Mouse (Mus musculus) heart, adult 2 months (tissue): ENCODE measurements at regions not wholly inside any gene's neighbourhood (a gene's known extent, or its start where the extent isn't known, plus 50 kb on each side); places are given as distances from the start of the nearest gene placed in this dataset.

Source experiments
- DNase-seq, 2 experiments: peaks; one replicate each; pipeline ENCODE4 v3.0.0; 2021
- H3K27ac ChIP-seq: fragments of 200-600 bp; 2 replicates; pipeline ENCODE4 v1.8.1; 2022
- H3K27me3 ChIP-seq: fragments of 200-500 bp; 2 replicates; pipeline ENCODE4 v1.6.1; 2012; ENCODE audit warnings: mild to moderate bottlenecking, low read length, inconsistent platforms, mixed read lengths; ENCODE audit not compliant: control insufficient read depth, insufficient read depth
- H3K36me3 ChIP-seq: fragments of 200-500 bp; 2 replicates; pipeline ENCODE4 v1.6.1; 2012; ENCODE audit warnings: low read length, inconsistent platforms; ENCODE audit not compliant: control insufficient read depth, insufficient read depth
- H3K4me1 ChIP-seq: fragments of 200-500 bp; 2 replicates; pipeline ENCODE4 v1.6.1; 2011; ENCODE audit warnings: low read length; ENCODE audit not compliant: control insufficient read depth, insufficient read depth
- H3K4me3 ChIP-seq: fragments of 200-600 bp; 2 replicates; pipeline ENCODE4 v1.8.1; 2022
- H3K79me2 ChIP-seq: fragments of 200-500 bp; replicated peaks from 2 replicates; pipeline ENCODE4 v1.6.1; 2012; ENCODE audit warnings: mild to moderate bottlenecking, inconsistent platforms, low read length, moderate library complexity, mixed read lengths; ENCODE audit not compliant: control insufficient read depth, insufficient read depth
- H3K9ac ChIP-seq: fragments of 200-500 bp; 2 replicates; pipeline ENCODE4 v1.6.1; 2012; ENCODE audit warnings: low read depth, mild to moderate bottlenecking, control low read depth, inconsistent platforms, low read length, mixed read lengths
- CTCF ChIP-seq: fragments of 200-600 bp; IDR thresholded peaks from 2 replicates; pipeline ENCODE4 v1.8.1; 2022; ENCODE audit warnings: antibody characterized with exemption, mild to moderate bottlenecking, moderate library complexity
- EP300 ChIP-seq: fragments of 200-500 bp; IDR thresholded peaks from 2 replicates; pipeline ENCODE4 v1.6.1; 2011; ENCODE audit warnings: low read depth, low read length, control low read depth; ENCODE audit not compliant: insufficient read depth
- POLR2A ChIP-seq: fragments of 200-500 bp; IDR thresholded peaks from 2 replicates; pipeline ENCODE4 v1.6.1; 2011; ENCODE audit warnings: mild to moderate bottlenecking, low read depth, low read length, control low read depth; ENCODE audit not compliant: insufficient read depth
- WGBS: fragments of 180-500 bp; shearing (Covaris S2); methylation state at CpG from one replicate; pipeline ENCODE4 v1.1.7; 2018; 5-methylcytosine and 5-hydroxymethylcytosine counted together
- intact Hi-C: fragments of 180-260 bp; cut with DNase I; formaldehyde crosslinking; loops from one replicate; pipeline ENCODE4 v1.15.1; 2025

GRCm38 (mm10) chr4:127736781-127737180 lies 234.0 kb downstream of the CK137956 start:
- no peak overlapping the region for H3K9ac ChIP-seq
- H3K79me2 ChIP-seq: no peaks in the 10 kb centered on the region
- H3K27ac ChIP-seq: no peak overlapping the region
- no peaks in the 10 kb centered on the region for H3K27me3 ChIP-seq
- 54% methylated on average over 2 of the region's 2 CpGs for WGBS
- no peak for TF ChIP-seq CTCF
- TF ChIP-seq EP300: no peak
- no peak for TF ChIP-seq POLR2A
- no peaks in the 10 kb centered on the region for H3K36me3 ChIP-seq
- intact Hi-C loops: no loop called here
- no peak for DNase-seq
- no peaks in the 10 kb centered on the region for H3K4me1 ChIP-seq
- H3K4me3 ChIP-seq: no peak overlapping the region

DNA sequence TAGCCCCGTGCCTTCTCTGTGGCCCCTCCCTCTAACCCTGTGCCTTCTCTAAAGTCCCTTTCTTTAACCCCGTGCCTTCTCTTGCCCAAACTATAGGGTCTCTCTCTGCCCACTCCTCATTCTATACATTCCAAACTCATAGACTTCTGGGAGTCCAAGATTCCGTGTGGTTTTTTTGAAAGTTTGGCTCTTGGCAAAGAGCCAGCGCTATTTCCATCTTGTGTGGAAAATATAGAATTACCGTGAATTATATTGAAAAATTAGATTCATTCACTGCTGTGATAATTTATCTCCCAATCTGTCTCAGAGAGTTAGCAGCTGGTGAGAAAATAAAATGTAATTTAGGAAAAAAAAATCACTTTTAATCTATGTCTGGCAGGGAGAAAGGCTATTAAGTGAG lies 234.6 kb downstream of the CK137956 start:
- intact Hi-C loops: no loop called here
- 47% methylated on average over 5 of the region's 5 CpGs for WGBS
- no peak for DNase-seq
- Histone ChIP-seq H3K27ac (no peak overlapping the region), H3K27me3 (no peaks in the 10 kb centered on the region), H3K9ac (no peak overlapping the region), H3K4me3 (no peak overlapping the region), H3K79me2 (no peaks in the 10 kb centered on the region), H3K4me1 (no peaks in the 10 kb centered on the region), H3K36me3 (no peaks in the 10 kb centered on the region)
- no peak for TF ChIP-seq CTCF
- TF ChIP-seq POLR2A: no peak
- TF ChIP-seq EP300: no peak

DNA sequence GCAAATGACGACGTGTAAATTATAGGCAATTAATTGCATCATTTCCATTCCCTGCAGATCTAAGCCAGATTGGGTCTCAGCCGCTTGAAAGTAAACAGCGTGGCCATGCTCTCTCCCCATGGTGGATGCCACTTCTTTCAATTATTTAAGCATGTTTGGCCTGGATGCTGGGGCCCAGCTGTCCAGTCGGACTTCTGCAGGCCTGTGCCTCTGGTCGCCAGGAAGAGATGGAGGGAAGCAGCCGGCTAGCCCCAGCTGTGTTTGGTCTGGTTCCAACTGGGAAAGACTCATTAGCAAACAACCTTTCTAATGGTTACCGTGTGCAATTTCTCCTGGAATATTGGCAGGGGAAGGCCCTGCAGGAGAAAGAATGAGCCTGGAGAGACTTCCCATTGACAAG lies 236.1 kb downstream of the CK137956 start:
- Histone ChIP-seq H3K9ac (no peak overlapping the region), H3K27me3 (no peaks in the 10 kb centered on the region), H3K36me3 (no peaks in the 10 kb centered on the region), H3K4me3 (no peak overlapping the region), H3K79me2 (no peaks in the 10 kb centered on the region), H3K4me1 (no peaks in the 10 kb centered on the region), H3K27ac (no peak overlapping the region)
- 64% methylated on average over 8 of the region's 8 CpGs for WGBS
- no peak for TF ChIP-seq CTCF
- TF ChIP-seq EP300: no peak
- intact Hi-C loops: no loop called here
- no peak for DNase-seq

DNA sequence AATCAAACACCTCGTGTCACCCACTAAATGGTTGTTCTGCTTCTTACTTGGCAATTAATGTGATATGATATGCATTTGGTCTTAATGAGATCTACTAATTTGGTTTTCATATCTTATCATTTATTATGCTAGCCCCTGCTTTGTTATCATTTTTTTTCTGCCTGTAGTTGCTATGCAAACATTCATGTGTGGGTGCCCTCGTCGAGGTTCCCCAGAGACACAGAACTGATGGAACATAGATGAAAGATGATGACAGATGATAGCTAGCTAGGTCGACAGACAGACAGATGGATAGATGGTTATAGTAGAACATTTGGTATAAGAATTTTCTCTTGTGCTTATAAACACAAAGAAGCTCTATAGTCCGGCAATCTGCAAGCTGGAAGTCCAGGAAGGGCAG lies 252.1 kb downstream of the CK137956 start:
- DNase-seq: no peak
- TF ChIP-seq CTCF (no peak), EP300 (no peak), POLR2A (no peak)
- no peaks in the 10 kb centered on the region for H3K4me1 ChIP-seq
- intact Hi-C loops: no loop called here
- no peaks in the 10 kb centered on the region for H3K79me2 ChIP-seq
- no peak overlapping the region for H3K9ac ChIP-seq
- WGBS: 65% methylated on average over 5 of the region's 5 CpGs
- H3K36me3 ChIP-seq: no peaks in the 10 kb centered on the region
- no peak overlapping the region for H3K27ac ChIP-seq
- H3K4me3 ChIP-seq: no peak overlapping the region
- no peaks in the 10 kb centered on the region for H3K27me3 ChIP-seq

DNA sequence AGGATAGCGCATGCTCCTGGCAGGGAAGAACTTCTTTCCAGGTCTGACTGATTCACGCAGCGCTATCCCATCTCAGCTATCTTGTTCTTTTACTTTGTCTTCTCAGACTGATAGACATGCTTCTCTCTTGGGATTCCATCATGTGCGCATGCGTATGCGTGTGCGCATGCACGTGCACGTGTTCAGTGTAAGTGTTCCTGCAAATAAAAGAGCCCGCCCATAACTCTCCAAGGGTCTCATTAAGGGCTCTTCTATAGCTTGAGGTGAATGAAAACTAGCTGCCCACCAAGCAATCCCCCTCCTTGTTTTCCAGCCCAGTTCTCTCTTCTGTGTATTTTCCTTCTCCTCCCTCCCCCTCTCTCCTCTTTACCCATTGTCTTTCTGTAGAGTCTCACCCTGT lies 258.5 kb downstream of the CK137956 start:
- no peak overlapping the region for H3K4me3 ChIP-seq
- no peaks in the 10 kb centered on the region for H3K4me1 ChIP-seq
- intact Hi-C loops: no loop called here
- H3K36me3 ChIP-seq: no peaks in the 10 kb centered on the region
- DNase-seq: no peak
- H3K9ac ChIP-seq: no peak overlapping the region
- TF ChIP-seq EP300 (no peak), POLR2A (no peak), CTCF (no peak)
- no peaks in the 10 kb centered on the region for H3K27me3 ChIP-seq
- no peaks in the 10 kb centered on the region for H3K79me2 ChIP-seq
- 90% methylated on average over 10 of the region's 10 CpGs for WGBS
- H3K27ac ChIP-seq: no peak overlapping the region

- 61% methylated on average over 4 of the region's 4 CpGs for WGBS
- no peak for DNase-seq
- intact Hi-C loops: no loop called here
- Histone ChIP-seq H3K79me2 (no peaks in the 10 kb centered on the region), H3K4me3 (no peak overlapping the region), H3K27me3 (no peaks in the 10 kb centered on the region), H3K9ac (no peak overlapping the region), H3K4me1 (no peaks in the 10 kb centered on the region), H3K36me3 (no peaks in the 10 kb centered on the region), H3K27ac (no peak overlapping the region)
- TF ChIP-seq EP300: no peak
- no peak for TF ChIP-seq CTCF
- no peak for TF ChIP-seq POLR2A
Measured at GRCm38 (mm10) chr4:127710816-127711215, 259.9 kb downstream of the CK137956 start.

DNA sequence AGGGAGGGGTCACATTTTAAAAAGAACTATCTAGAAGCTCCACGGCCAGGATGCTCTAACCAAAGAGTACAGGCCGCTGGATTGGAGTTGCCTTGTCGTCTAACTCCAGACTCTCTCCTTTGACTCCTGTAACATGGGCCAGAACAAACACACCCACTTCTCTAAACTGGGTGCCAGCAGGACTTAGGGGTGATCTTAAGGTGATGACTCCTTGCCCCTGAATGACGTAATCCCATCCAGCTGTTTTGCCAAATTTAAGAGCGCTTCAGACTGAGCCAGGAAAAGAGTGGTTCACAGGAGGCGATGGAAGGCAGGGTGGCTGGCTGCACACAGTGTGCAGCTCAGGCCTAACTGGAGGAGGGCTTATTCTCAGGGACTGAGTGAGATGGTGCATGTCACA lies 261.0 kb downstream of the CK137956 start:
- H3K9ac ChIP-seq: no peak overlapping the region
- DNase-seq: no peak
- H3K79me2 ChIP-seq: no peaks in the 10 kb centered on the region
- no peaks in the 10 kb centered on the region for H3K27me3 ChIP-seq
- H3K4me1 ChIP-seq: no peaks in the 10 kb centered on the region
- H3K27ac ChIP-seq: no peak overlapping the region
- intact Hi-C loops: no loop called here
- TF ChIP-seq CTCF (no peak), POLR2A (no peak), EP300 (no peak)
- WGBS: 78% methylated on average over 6 of the region's 6 CpGs
- H3K36me3 ChIP-seq: no peaks in the 10 kb centered on the region
- H3K4me3 ChIP-seq: no peak overlapping the region
